Mouse (Mus musculus) myocyte (in vitro differentiated cells): ENCODE measurements around the gene Rab6a.

Experiments used
- MAX ChIP-seq: IDR thresholded peaks from one replicate; pipeline ENCODE4 v1.6.1; 2011; ENCODE audit warnings: low read depth, mild to moderate bottlenecking, control low read depth
- POLR2A ChIP-seq: IDR thresholded peaks from one replicate; pipeline ENCODE4 v1.6.1; 2011; ENCODE audit warnings: low read depth, mild to moderate bottlenecking, control low read depth, moderate library complexity; ENCODE audit not compliant: insufficient read length
- REST ChIP-seq: IDR thresholded peaks from one replicate; pipeline ENCODE4 v1.6.1; 2011; ENCODE audit warnings: mild to moderate bottlenecking, control low read depth, moderate library complexity; ENCODE audit not compliant: insufficient read depth, insufficient read length

DNA sequence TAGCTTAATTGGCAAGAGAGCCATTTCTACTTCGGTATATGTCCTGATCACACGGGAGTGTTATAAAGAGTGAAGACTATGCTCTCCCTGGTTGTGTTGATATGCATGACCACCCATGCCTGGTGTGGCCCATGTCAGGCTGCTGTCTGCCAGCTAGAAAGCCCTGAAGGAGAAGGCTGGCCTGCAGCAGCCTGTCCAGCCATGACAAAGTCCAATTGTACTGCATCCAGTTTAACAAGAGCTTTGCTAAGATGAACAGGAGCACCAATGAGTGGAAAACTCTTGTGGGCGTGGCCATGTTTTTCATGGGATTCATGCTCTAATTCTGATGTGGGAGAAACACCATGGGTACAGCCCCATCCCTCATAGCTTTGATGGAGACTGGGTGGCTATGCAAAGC lies 17.3 kb downstream of the Rab6a start:
- TF ChIP-seq POLR2A (no peak), REST (no peak), MAX (no peak)
